Mouse (Mus musculus) MEL (cell line): ENCODE measurements around the gene Peli2.

Experiments
- E2F4 ChIP-seq: IDR thresholded peaks from 2 replicates; pipeline ENCODE4 v1.6.1; 2011; ENCODE audit warnings: low read depth, low read length, improper control_type of control experiment, borderline replicate concordance
- MEF2A ChIP-seq: IDR thresholded peaks from 2 replicates; pipeline ENCODE4 v1.6.1; 2014; ENCODE audit warnings: low read depth, mild to moderate bottlenecking, inconsistent platforms, low read length, improper control_type of control experiment; ENCODE audit not compliant: poor library complexity, insufficient replicate concordance, severe bottlenecking; ENCODE audit errors: extremely low read depth
- POLR2A ChIP-seq, 2 experiments: IDR thresholded peaks; 2 replicates each; pipeline ENCODE4 v1.6.1; 2011 to 2012; ENCODE audit warnings: low read length in 2 of 2, mild to moderate bottlenecking in 2 of 2, control low read depth in 1 of 2, improper control_type of control experiment in 1 of 2, low read depth in 1 of 2, moderate library complexity in 1 of 2; ENCODE audit not compliant: control insufficient read depth in 1 of 2, insufficient read depth in 1 of 2, poor library complexity in 1 of 2

DNA sequence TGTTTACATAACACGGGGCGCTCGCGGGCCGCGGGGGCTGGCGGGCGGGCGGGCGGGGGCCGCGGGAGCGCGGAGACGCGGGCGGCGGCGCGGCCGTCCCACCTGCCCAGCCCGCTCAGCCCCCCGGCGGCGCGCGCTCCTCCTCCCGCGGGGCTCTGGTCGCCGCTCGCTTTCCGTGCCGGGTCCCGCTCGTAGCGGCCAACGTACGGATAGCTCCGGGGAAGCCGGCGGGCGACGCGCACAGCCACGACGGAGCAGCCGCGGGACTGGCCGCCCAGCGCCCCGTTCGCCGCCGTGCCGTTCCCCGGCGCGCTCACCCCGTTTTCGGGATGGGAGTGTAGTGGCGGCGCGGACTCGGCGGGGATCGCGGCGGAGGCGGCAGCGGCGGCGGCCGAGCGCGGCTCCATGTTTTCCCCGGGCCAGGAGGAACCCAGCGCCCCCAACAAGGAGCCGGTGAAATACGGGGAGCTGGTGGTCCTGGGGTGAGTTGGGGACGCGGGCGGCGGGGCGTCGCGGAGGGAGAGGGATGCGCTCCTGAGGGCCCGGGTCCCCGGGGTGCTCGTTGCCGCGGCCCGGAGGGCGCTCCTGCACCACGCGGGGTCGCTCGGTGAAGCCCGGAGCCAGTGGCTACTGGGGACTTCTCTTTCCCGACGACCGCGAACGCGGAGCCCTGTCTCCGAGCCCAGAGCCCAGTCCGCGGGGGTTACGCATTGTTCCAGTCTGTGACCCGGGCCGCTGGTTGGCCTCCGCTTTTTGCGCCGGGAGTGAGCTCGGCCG lies at the start of gene Peli2:
- TF ChIP-seq E2F4, result no peak
- TF ChIP-seq POLR2A (IDR thresholded peaks at IDR 0.05; ENCODE audit: control insufficient read depth in 1 of 2, insufficient read depth in 1 of 2, low read depth in 1 of 2, low read length in 2 of 2, poor library complexity in 1 of 2), result no peak
- TF ChIP-seq MEF2A, result no peak
